Mouse (Mus musculus) cerebellum, postnatal 25 days (tissue): ENCODE measurements around the gene 2210010C04Rik.
"Not testable (repeated sequence)": the region's sequence is repeated elsewhere in the genome, so short reads cannot be mapped to it uniquely, and the experiment has no call there.

Experiments used
- DNase-seq, 2 experiments: peaks; one replicate each; pipeline ENCODE4 v3.0.0; 2021; ENCODE audit warnings: mixed read lengths in 2 of 2

The 2210010C04Rik gene

GRCm38 (mm10) chr6:41018629-41019028 is 16.7 kb downstream of the 2210010C04Rik start:
- no peak for DNase-seq

GRCm38 (mm10) chr6:41015065-41015464 is 20.2 kb downstream of the 2210010C04Rik start:
- no peak for DNase-seq

- not testable (repeated sequence) for DNase-seq
Observed at GRCm38 (mm10) chr6:40999379-40999778, 35.9 kb downstream of the 2210010C04Rik start, which contains the start of gene Gm2663. TSS of gene Gm2663 (minus strand) at chr6:40999479.
